Mouse (Mus musculus) spleen, postnatal 10 days (tissue): ENCODE data around the gene Hipk4.

ENCODE experiments used
- DNase-seq, 2 experiments: peaks; one replicate each; pipeline ENCODE4 v3.0.0; 2021 to 2022; ENCODE audit warnings: low spot score in 2 of 2

The Hipk4 gene

GRCm38 (mm10) chr7:27522967-27523366 is at the start of gene Hipk4:
TSS of gene Hipk4 (plus strand) at chr7:27523267.
- DNase-seq: no peak

- no peak for DNase-seq
Measured at GRCm38 (mm10) chr7:27473835-27474489, 49.1 kb upstream of the Hipk4 start.

GRCm38 (mm10) chr7:27474490-27474954 is 48.5 kb upstream of the Hipk4 start:
- peak; percentile 94 to 99 for DNase-seq

GRCm38 (mm10) chr7:27475596-27475995 is 47.5 kb upstream of the Hipk4 start:
- peak in 1 of 2 experiments; percentile 9 for DNase-seq

- peak in 1 of 2 experiments; percentile 3 for DNase-seq
Measured at GRCm38 (mm10) chr7:27476098-27476635, 46.9 kb upstream of the Hipk4 start.

- no peak for DNase-seq
Measured at GRCm38 (mm10) chr7:27478561-27478960, 44.5 kb upstream of the Hipk4 start.

- no peak for DNase-seq
Measured at GRCm38 (mm10) chr7:27479750-27480149, 43.3 kb upstream of the Hipk4 start.

- no peak for DNase-seq
Measured at GRCm38 (mm10) chr7:27480506-27480905, 42.6 kb upstream of the Hipk4 start.

GRCm38 (mm10) chr7:27480927-27481626 is 42.0 kb upstream of the Hipk4 start:
- peak in 1 of 2 experiments; percentile 7 for DNase-seq

GRCm38 (mm10) chr7:27481627-27481969 is 41.5 kb upstream of the Hipk4 start:
- peak; percentile 76 to 84 for DNase-seq

GRCm38 (mm10) chr7:27483860-27484259 is 39.2 kb upstream of the Hipk4 start:
- DNase-seq: no peak

- peak; percentile 53 to 56 for DNase-seq
Measured at GRCm38 (mm10) chr7:27486102-27486769, 36.8 kb upstream of the Hipk4 start.

- peak; percentile 99 to 100 for DNase-seq
Measured at GRCm38 (mm10) chr7:27486770-27487697, 36.0 kb upstream of the Hipk4 start, which contains the start of gene Sertad1. TSS of gene Sertad1 (plus strand) at chr7:27486910.

GRCm38 (mm10) chr7:27487740-27488268 is 35.3 kb upstream of the Hipk4 start:
- DNase-seq: peak in 1 of 2 experiments; percentile 63

GRCm38 (mm10) chr7:27489270-27489869 is 33.7 kb upstream of the Hipk4 start:
- peak in 1 of 2 experiments; percentile 27 for DNase-seq

GRCm38 (mm10) chr7:27490227-27490542 is 32.9 kb upstream of the Hipk4 start:
- DNase-seq: no peak

GRCm38 (mm10) chr7:27490543-27491329 is 32.3 kb upstream of the Hipk4 start:
- DNase-seq: peak; percentile 94 to 96

- peak in 1 of 2 experiments; percentile 6 for DNase-seq
Measured at GRCm38 (mm10) chr7:27491856-27492255, 31.2 kb upstream of the Hipk4 start.

GRCm38 (mm10) chr7:27493022-27493421 is 30.0 kb upstream of the Hipk4 start:
- no peak for DNase-seq

GRCm38 (mm10) chr7:27493450-27493849 is 29.6 kb upstream of the Hipk4 start:
- DNase-seq: no peak
